Mouse (Mus musculus) ES-CJ7 (cell line): ENCODE measurements around the gene Vdr.

Experiments used
- DNase-seq: peaks from one replicate; pipeline ENCODE4 v3.0.0; 2011; ENCODE audit warnings: low read depth, low spot score

Gene Vdr

DNA sequence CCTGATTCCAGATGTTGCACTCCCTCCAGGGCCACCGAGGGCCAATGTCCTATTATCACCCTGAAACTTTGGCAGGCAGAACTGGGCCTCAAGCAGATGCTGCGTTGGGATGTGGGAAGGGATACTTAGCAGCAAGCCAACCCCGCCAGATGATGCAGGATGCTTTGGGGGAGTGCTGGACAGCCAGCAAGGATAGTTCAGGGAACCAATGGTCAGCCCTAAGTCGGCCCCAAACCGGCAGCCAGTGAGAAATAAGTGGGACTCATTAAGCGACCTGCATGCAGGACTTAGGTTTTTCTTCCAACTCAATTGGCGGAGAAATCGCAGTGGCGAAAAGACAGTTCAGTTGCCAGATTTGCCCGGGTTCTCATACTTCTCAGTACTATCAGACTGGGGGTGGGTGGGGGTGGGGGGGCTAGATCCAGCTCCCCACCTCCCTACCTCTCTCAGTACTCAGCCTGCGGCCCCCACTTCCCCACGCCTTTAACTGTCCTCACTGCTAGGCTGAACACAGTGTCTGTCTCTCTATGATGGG is 80.1 kb downstream of the Vdr start:
- DNase-seq = no peak

DNA sequence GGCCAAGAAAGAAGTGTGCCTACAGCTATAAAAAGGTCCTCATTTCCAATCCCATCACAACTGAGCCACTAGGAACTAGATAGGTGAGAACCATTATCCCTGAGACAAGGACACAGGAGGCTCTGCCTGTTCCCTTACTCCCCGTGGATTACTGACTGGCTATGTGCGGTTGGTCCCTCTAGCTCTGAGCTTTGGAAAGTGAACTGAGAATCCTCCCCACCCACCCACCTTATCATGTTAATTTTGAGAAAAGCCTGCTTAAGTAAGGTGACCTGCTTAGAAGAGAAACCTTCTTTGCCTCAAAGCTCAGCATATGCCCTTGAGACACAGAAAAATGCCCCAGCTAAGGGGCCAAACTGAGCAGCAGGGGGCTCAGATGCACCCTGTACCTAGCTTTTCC is 81.0 kb downstream of the Vdr start:
- DNase-seq = peak; percentile 84

DNA sequence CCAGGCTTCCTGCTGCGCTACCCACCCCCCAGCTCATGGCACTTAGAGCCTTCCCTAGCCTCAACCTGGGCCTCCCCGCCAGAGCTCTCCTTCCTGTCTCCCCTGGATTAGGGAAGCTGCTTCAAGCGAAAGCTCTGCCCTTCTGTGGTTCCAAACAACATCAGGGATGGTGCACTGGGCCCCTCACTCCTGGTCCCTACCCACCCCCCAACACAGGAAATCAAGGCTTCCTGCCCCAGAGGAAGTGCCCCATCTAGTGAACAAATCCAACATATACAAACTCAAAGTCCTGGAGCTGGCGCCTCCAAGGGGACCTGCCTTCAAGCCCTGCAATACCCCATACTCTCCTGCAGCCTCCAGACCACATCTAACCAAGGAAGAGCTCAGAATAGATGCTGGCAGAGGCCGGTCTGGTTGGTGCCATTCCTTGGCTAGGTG is 81.5 kb downstream of the Vdr start:
- DNase-seq = peak; percentile 45

DNA sequence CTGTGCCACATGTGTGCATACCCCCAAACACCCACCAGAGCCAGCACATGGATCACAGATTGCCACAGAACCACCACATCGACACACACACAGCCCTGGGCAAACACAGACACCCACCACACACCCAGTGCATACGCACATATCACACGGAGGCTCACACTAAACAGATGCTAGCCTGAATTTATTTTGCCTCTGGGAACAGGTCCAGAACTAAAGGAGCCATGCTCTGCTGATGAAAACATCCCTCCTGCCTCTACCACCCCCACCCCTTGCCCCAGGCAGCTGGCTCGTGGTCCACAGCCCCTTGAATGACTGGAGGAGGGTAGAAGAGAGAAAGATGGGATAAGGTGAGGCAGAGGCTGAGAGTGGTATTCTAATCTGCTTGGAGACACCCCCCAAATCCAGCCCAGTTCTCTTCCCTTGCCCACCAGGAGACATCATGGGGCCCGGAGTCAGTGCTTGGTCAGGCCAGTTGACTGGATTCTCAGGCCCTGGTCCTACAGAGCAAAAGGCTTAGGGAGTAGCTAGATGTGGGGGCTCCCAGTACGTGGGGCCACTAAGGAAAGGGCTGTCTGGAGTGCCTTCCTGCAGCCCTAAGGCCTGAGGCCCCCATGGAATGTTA is 82.1 kb downstream of the Vdr start:
- no peak for DNase-seq

DNA sequence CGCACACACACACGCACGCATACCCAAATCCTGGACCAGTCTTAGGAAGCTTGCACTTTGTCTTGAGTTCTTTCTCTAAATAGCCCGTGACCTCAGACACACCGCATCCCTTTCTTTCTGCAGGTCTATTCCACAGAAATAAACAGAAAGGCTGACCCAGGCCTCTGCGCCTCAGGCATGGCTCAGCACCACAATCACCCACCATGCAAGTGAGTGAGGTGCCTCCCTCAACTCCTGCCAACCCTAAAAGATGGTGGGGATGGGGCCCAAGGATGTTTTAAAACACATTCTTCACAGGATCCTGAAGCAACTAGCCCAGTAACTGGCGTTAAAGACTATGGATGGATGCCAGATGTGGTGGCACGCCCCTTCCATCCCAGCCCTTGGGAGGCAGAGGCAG is 83.0 kb downstream of the Vdr start:
- no peak for DNase-seq

DNA sequence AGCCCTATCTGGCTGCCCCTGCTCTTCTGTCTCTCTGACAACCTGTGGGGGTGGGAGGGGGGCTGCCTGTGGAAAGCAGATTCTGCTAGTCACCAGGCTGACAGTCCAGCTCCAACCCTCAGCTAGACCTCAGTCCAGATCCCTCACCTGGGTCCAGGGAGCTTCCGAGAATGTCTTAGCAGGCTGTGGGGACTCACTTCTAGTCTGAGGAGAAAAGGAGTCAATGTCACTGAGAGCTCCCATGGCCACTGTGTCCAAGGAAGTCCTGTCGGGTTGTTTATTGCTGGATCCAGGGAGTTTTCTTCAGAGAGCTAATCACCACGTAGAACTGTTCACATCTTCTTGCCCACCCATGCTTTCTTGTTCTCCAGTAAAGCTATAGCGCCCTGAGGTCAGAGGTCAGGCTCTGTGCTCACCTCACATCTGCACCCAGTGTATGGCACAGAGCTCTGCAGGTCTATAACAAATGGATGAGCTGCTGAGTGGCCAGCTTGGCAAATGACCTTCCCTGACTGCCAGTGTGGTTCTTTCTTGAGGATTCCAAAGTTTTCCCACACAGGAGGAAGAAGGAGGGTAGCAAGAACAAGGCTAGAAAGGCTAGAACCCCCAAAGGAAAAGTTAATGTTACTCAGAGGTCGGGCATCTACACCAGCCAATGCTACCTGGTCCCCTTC is 83.7 kb downstream of the Vdr start:
- no peak for DNase-seq

DNA sequence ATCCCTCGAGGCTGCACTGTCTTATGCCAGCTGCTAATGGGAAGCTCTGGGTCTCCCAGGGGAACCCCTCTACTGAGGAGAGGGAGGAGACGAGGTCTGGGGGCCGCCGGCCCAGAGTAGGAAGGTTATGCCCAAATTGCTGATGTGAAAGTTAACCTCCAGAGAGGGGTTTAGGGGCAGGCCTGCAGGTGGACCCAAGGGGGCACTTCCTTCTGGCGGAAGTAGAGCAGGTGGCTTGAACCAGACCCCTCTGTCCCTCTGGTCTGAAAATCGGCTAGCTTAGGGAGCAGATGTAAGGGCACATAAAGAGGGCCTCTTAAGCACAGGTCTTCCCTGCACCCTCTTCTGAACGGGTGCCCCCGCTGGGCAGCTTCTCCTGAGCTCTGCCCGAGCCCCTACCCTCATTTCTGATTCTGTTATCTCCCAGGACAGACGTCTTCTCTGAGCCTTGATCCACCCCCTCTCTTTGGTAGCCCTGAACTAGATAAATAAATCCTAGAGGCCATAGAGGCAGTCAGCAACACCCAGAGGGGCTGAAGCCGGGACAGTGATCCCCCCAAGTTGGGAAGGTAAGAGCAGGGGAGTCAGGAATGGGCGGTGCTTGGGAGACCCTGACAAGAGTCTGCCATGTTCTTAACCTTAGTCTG is 84.4 kb downstream of the Vdr start:
- no peak for DNase-seq

DNA sequence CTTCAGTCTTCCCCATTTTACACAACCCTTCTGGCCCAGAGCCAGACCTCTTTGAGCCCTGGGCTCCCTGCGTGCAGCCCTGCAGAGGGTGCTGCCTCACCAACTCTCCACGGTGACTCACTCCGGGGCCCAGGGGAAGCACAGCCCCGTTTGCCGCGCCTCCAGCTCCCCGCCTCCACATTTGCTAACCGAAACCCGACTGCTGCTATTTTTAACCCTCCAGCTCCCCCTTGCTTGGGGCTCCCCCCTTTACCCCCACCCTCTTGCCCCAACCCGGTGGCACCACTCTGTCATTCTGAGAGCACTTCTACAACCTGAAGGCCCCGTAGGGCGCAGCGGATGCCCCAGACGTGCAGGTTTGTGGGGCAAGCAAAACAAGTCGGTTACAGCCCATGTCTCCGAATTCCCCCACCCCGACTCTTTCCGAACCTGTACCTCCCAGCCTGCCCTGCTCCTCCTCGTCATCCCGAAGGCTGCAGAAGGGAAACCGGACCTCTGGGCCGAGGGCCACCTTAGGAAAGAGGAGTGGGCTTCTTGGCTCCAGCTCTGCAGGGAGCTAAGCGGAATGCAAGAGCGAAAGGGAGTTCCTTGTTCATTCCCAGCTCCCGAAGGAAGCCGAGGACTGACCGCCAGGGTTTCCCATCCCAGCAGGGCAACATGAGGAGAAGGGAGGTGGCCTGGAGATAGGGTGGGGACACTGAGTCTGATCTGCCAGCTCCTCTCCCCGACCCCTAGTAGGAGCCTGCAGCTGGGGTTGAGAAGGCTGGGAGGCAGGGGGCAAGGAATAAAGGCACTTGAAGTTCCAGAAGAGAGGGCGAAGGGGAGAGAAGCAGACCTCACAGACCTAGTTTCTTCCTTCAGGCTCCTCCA is 85.1 kb downstream of the Vdr start:
- peak; percentile 47 for DNase-seq

DNA sequence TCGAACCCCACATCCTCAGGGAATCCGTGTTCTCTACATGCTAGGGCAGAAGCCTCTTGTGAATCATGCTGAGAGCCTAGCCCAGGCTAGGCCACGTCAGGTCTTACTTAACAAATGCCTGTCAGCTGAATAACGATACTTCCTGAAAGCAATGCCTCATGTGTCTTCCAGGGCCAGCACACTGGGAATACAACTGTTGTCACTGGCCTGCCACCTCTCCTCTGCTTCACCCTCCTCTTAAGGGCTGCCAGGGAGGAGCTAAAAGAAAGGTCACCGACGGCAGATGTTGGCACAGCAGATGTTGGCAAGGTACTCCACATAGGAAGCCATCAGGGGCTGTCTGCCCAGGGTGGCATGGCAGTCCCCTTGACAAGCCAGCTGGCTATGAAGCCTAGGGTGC is 86.4 kb downstream of the Vdr start:
- no peak for DNase-seq

DNA sequence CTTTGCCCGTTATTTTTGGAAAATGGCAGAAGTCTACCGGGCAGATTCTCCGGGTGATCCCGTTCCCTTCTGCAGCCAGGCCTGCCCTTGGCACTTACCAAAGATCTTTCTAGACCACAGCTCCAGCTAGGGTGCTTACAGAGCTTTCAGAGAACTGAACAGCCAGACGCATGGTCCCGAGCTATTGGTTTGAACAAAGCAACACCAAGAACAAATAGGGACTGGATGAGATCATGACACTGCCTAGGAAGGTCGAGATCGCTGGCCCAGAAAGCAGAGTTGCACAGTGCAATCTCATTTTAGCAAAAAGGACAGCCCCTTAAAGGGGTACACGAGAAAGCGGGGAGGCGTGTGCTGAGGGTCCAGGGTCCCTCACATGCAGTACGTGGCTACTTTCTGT is 87.0 kb downstream of the Vdr start:
- no peak for DNase-seq

DNA sequence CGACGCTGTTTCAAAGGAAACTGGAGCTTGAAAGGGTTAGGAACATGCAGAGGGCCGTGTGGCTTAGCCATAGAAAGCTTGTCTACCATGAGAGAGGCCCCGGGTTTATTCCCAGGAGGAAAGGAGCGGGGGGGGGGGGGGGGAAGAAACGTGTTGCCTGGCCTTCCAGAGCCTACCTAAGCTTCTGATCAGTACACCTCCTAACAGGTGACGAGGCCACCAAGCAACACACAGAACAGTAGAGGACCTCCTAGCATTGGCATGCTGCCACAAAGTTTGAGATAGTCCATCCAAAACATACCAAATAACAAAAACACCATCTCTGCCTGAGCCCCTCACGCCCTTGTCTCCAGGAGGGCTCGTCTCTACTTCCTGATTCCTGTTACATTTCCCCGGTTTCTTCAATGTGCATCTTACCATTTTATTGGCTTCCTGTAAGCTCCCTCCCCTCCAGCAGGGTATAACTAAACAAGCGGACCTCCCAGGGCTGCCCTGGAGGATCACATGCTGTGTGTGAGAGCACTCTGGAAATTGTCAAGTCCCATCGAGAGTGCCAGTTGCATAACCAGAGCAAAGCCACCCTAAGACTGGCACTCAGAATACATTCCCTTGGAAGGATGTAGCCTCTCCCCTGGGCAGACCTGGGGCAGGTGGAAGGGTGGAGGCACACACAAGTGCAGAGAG is 87.7 kb downstream of the Vdr start:
- DNase-seq = no peak

DNA sequence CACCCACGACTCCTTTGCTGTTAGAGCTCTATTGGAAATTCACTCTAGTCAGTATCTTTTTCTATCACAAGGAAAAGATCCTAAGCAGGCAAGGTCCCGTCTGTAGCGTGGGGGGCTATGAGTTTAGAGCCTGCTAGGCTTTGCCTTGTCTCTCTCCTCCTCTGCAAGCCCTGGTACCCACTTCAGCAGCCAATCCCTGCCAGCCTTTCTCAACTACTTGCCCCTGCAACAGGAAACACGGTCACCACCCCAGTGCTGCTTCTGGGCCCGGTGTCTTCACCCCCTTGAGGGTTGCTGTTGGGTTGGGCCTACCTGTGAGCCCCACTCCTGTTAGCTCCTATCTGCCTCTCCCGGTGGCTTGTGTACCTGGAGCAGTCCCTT is 88.5 kb downstream of the Vdr start:
- no peak for DNase-seq

DNA sequence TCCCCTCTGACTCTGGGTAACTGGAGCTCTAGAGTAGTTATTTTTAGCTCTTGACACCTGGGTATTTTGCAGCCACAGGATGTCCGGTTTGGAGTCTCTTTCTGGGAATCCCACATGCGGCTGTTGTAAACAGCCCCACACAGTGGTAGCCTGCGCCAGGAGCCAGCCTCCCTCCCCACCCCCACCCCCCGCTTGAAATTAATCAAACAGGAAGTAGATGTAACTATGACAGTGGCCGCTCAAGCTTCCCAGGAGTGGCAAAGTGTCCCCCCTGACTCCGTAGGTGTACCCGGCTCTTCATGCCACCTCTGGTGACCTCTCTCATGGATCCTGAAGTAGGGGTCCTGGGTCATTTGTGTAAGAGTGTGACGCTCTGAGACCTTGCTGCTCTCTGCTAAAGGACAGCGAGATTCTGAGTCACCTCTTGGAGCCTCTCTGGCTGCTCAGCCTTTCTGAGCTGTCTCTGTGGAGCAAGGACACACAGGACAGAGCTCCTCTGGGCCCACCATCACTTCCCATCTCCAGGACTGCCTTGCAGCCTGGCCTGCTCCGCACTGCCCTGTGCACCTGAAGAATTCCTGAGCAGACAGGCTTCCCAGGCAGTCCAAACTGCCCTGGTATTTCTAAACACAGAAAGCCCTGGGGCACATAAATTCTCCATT is 89.0 kb downstream of the Vdr start:
- no peak for DNase-seq

DNA sequence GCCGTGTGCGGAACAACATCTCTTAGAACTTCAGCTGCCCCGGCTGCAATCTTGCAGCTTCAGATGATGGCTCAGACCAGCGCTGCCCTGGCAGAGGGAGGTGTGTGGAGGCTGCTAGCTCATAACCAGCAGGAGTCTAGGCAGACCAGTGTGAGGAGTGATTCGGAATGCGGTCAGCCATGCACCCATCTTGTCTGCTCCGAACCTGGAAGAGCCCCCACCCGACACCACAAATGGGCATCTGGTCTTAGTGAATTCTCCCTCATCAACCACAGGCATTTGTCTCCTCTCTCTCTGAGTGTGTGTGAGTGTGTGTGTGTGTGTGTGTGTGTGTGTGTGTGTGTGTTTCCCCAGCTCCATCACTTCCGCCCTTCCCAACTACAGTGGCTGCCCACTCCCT is 90.5 kb downstream of the Vdr start:
- no peak for DNase-seq

DNA sequence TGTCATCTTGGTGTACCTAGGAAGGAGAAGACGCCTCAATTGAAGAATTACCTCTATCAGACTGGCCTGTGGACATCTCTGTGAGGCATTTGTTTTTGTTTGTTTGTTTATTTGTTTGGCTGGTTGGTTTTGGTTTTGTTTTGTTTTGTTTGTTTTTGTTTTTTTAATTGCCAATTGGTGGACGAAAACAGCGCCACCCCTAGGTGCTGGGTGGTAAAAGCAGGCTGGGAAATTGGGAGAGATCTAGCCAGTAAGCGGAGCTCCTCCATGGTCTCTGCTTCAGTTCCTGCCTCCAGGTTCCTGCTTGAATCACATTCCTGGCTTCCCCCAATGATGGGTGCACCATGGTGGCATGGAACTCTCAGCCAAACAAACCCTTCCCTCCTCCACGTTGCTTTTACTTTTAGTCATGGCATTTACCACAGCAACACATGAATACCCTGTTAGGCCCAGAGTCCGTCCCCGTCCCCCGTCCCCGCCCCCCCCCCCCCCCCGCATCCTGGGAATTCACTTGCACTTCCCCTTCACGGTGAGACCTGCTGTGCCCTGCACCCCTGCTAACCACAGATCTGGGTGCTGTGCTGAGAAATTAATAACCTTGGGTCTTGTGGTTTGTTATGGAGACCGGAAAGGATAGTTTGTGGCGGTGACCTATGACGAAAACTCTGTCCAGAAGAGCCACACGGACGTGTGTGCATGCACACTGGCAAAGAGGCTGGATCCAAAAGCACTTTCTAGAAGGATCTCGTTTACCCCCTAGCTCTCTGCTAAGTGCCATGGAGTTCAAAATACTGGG is 94.0 kb downstream of the Vdr start:
- DNase-seq = no peak

DNA sequence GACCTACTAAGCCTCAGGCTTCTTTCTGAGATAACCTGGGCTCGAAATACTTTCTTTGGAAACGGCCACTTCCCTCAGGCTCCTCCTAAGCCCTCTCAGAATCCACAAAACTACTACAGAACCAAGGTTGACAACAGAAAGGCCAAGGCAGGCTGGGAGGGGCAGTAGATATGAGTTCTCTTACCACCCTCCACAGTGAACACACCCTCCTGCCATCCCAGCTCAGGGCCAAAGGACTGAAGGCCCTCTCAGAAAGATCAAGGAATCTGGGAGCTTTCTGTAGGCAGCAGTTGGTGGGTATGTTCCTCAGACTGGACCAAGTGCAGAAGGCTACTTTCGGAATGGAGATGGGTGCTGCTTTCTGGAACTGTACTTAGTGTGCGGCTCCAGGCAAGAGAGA is 95.2 kb downstream of the Vdr start:
- no peak for DNase-seq

DNA sequence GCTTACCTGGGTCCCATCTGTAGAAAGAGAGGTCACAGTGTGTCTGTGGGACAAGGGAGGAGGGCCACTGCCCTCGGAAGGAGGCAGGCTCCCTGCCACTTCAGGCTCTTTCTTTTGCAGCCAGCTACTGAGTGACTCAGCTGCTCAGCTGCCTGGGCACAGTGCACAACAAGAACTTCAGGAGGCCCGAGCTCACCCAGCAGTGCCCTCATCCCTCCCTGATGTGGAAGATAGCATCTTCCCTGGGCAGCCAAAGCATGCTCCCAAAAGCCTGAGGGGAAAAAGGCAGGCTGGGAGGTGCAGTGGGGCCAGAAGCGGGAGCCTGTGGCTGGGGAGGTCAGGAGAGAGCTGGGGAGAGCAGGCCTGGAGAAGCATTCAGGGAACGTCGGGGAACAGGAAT is 95.7 kb downstream of the Vdr start:
- DNase-seq = no peak

DNA sequence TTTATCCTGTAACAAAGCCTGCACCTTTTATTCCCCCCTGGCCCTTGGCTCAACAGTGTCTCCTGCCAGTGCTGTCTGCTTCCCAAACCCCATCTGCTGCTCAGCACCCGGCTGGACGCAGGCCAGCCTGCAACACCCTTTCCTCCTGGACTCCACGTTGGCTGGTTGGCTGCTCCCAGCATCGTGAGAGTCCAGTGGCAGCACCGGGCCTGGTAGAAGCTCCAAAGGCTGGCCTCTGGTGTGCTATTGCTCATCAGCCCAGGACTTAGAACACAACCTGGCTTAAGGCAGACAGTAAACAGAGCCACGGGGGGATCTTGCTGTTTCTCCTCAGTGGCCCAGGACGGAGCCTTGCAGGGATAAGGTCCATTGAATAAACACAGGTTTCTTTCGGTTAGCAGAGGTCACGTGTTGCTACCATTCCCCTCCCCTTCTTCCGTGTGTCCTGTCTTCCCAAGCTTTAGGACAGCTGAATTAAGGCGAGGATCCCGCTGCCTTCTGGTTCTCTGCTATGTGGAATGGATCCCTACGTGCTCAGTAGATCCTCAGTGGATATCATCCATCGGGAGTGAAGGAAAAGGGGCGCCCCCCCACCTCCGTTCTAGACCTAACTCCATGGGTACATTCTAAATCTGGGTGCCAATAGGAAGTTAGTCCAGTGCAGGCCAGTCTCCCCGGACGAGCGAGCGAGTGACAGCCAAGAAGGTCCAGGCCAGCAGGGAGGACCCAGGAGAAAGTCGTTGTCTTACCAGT is 96.8 kb downstream of the Vdr start:
- no peak for DNase-seq

DNA sequence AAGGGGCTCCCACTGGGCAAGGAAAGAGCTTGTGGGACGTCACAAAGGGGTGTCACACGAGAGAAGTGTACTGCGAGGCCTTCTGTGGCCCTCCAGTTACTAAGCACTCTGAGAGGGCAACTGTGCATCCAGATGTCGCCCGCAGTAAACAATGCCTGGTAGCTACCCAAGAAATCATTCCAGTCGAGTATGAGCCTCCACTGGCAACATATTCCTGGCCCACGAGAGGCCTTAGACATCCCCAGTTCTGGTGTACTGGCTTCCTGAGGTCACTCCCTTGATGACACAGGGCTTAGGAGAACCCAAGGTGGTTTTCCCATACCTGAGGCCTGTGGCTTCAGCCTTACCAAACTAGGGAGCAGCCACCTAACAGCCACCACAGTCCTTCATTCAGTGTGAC is 97.6 kb downstream of the Vdr start:
- no peak for DNase-seq
